Mouse (Mus musculus) lung, postnatal 0 days (tissue): ENCODE data around the gene Gnb3.

Experiments
- CTCF ChIP-seq: IDR thresholded peaks from 2 replicates; pipeline ENCODE4 v1.5.1; 2016; ENCODE audit warnings: antibody characterized with exemption, mild to moderate bottlenecking
- EP300 ChIP-seq: IDR thresholded peaks from 2 replicates; pipeline ENCODE4 v1.6.1; 2016; ENCODE audit warnings: antibody characterized with exemption, mild to moderate bottlenecking, control low read depth

DNA sequence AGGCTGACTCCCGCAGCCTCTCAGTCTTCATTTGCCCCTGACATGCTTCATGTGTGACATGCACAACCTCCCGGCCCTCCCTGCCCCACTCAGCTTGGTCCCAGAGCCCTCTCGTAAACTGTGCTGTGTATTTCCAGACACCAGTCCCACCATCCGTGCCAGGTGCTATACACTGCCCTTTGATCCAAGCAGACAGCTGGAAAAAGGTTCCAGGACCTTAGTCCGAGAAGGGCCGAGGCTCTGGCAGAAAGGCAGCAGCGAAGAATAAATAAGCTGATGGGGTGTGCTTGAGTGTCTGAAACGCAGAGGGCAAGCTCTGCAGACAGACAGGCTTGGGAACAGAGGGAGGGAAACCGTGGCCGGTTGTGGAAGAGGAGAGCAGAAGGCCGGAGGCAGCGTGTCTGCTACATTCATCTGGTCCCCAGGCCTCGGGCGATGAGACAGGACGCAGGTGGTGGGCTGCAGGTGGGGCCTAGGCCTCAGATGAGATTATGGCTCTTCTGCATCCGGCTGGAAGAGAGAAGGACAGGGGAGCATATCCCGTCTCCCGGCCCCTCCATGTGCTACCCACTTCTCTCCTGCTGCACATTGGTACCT lies 25.8 kb upstream of the Gnb3 start:
- TF ChIP-seq CTCF, result no peak
- no peak for TF ChIP-seq EP300
